Mouse (Mus musculus): ENCODE data around the gene Prkaa1.

DNA sequence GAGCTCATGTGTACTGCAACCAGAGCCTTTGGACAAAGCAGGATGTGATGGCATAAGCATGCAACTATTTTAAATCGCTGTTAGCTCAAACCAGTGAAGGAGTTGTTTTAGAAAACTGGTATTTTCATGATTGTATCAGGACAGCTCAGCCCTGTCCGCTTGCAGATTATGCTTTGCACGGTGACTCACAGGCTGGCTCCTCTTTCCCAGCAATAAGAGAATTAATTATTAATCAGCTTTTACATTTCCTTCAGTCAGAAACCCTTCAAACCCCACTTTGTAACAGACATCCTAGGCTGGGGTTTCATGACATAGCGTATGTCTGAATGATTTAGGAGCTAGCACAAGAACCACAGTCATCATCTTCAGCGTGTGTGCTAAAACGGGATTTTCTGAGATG, 76.8 kb downstream of the Prkaa1 start:
- TF ChIP-seq CTCF (IDR thresholded peaks at IDR 0.05; ENCODE audit: low read depth, low read length) (no peak), GATA1 (IDR thresholded peaks at IDR 0.05; ENCODE audit: borderline replicate concordance, low read length) (no peak), GATA2 (IDR thresholded peaks at IDR 0.05; ENCODE audit: borderline replicate concordance, low read depth, low read length) (no peak), TAL1 (conservative IDR thresholded peaks at IDR 0.05; ENCODE audit: low read depth, low read length) (no peak), POLR2AphosphoS5 (IDR thresholded peaks at IDR 0.05; ENCODE audit: insufficient replicate concordance, low read depth, low read length) (no peak)
